In genomic region chr14:48664001-48664810, GRCm38 (mm10) we compare ENCODE assay signal across 14 mouse cellular contexts. TPM values are rescaled to one million over a fixed set of nuclear protein-coding genes. Genes with fewer than 3 reads are reported as not detected.
DNase-seq lines count a peak whose midpoint lies in the region; ATAC-seq and TF ChIP-seq lines count a peak whose summit lies in the region.
"Had no signal": no experiment of that assay in that cellular context is flagged by ENCODE, and none has a peak within 500 bp of the region (broad histone marks: within the 10 kb centered on the region; RNA-seq: fewer than 3 reads in every experiment).

No protein-coding gene starts in this region.

- peak overlapping the region; percentile 46 for H3K4me2 ChIP-seq in heart, embryonic 11.5 days
- H3K4me2 ChIP-seq in hindbrain, embryonic 16.5 days (ENCODE audit: low read length): 0 out of 2 replicates have a peak overlapping the region, but pooled peaks have one; percentile 11

- no peak for DNase-seq in heart, postnatal 4 days
- no peak for DNase-seq in ES-E14 (ENCODE audit: low read depth, low spot score)
- no peak for DNase-seq in forebrain, embryonic 10.5 days (ENCODE audit: extremely low spot score, low spot score)
- no peak for DNase-seq in right cerebral cortex, postnatal 10 days (ENCODE audit: low spot score in 2 of 2)
- no peak for DNase-seq in frontal cortex, postnatal 14 days (ENCODE audit: low spot score in 2 of 2)
- DNase-seq: layer of hippocampus, postnatal 36 days; liver, postnatal 0 days; right cerebral cortex, postnatal 25 days had no signal

- no peak overlapping the region for H3K27ac ChIP-seq in heart, embryonic 11.5 days (ENCODE audit: low read depth, low read length)
- H3K27ac ChIP-seq in ES-E14 (ENCODE audit: insufficient read depth, low read depth, low read length, poor library complexity, severe bottlenecking): no peak overlapping the region
- peak overlapping the region; percentile 95 for H3K27ac ChIP-seq in forebrain, embryonic 10.5 days
- no peak overlapping the region for H3K27ac ChIP-seq in hindbrain, embryonic 16.5 days (ENCODE audit: low read depth, low read length)
- H3K27ac ChIP-seq: stomach, postnatal 0 days had no signal

- 0 out of 2 replicates have a peak, but pooled peaks cover 8% of the 10 kb centered on the region for H3K4me1 ChIP-seq in heart, embryonic 11.5 days (ENCODE audit: control insufficient read depth, insufficient read depth, low read length)
- peaks cover 4 to 5% of the 10 kb centered on the region in 2 experiments for H3K4me1 ChIP-seq in ES-E14 (ENCODE audit: control insufficient read depth in 2 of 2, insufficient read depth in 2 of 2, low read length in 2 of 2, poor library complexity in 1 of 2)
- peaks cover 93% of the 10 kb centered on the region for H3K4me1 ChIP-seq in forebrain, embryonic 10.5 days
- no peaks in the 10 kb centered on the region for H3K4me1 ChIP-seq in hindbrain, embryonic 16.5 days (ENCODE audit: control insufficient read depth, insufficient read depth, low read depth, low read length)

- H3K4me3 ChIP-seq in heart, embryonic 11.5 days (ENCODE audit: low read depth, low read length): peak overlapping the region; percentile 10
- H3K4me3 ChIP-seq in ES-E14 (ENCODE audit: insufficient read depth in 1 of 2, low read depth in 1 of 2, low read length in 2 of 2, poor library complexity in 1 of 2, severe bottlenecking in 1 of 2): peak overlapping the region; percentile 53 to 56
- H3K4me3 ChIP-seq in forebrain, embryonic 10.5 days: peak overlapping the region; percentile 69
- H3K4me3 ChIP-seq in hindbrain, embryonic 16.5 days (ENCODE audit: low read length): peak overlapping the region; percentile 27

- no peak overlapping the region for H3K9ac ChIP-seq in heart, embryonic 11.5 days (ENCODE audit: low read depth, low read length)
- H3K9ac ChIP-seq in ES-E14 (ENCODE audit: insufficient read depth, low read depth, low read length, poor library complexity, severe bottlenecking): no peak overlapping the region
- no peak overlapping the region for H3K9ac ChIP-seq in hindbrain, embryonic 16.5 days (ENCODE audit: low read depth, low read length)
- H3K9ac ChIP-seq: liver, postnatal 0 days had no signal

- no peak for ATAC-seq in heart, embryonic 11.5 days (replicated peaks; ENCODE audit: insufficient number of reproducible peaks, low FRiP score, low TSS enrichment)
- no peak for ATAC-seq in hindbrain, embryonic 16.5 days
- ATAC-seq in granulocyte monocyte progenitor cell, adult 5-6 weeks (replicated peaks; ENCODE audit: poor library complexity, severe bottlenecking): no peak
- ATAC-seq: liver, postnatal 0 days had no signal

- WGBS in heart, embryonic 11.5 days (ENCODE audit: insufficient replicate concordance): 3% methylated on average over 14 of the region's 14 CpGs
- WGBS in forebrain, embryonic 10.5 days: under 1% methylated on average over 14 of the region's 14 CpGs
- WGBS in hindbrain, embryonic 16.5 days: 2% methylated on average over 14 of the region's 14 CpGs

- peaks cover 74% of the 10 kb centered on the region for H3K27me3 ChIP-seq in heart, embryonic 11.5 days (ENCODE audit: control insufficient read depth, insufficient read depth, low read length)
- peaks cover 93% of the 10 kb centered on the region for H3K27me3 ChIP-seq in forebrain, embryonic 10.5 days (ENCODE audit: poor library complexity, severe bottlenecking)
- H3K27me3 ChIP-seq in hindbrain, embryonic 16.5 days (replicated peaks; ENCODE audit: control insufficient read depth, insufficient read depth, low read length): peaks cover 32% of the 10 kb centered on the region

- in situ Hi-C loops in ES-E14 (cut with MboI; ENCODE audit: low sequenced_read_pairs in 2 of 2, unreplicated experiment in 2 of 2): no loop called here

- H3K9me3 ChIP-seq in heart, embryonic 11.5 days (replicated peaks; ENCODE audit: control insufficient read depth, low read length): no peaks in the 10 kb centered on the region
- H3K9me3 ChIP-seq in ES-E14 (ENCODE audit: control insufficient read depth, insufficient read depth, low read depth, low read length): no peaks in the 10 kb centered on the region
- no peaks in the 10 kb centered on the region for H3K9me3 ChIP-seq in forebrain, embryonic 10.5 days
- no peaks in the 10 kb centered on the region for H3K9me3 ChIP-seq in hindbrain, embryonic 16.5 days (ENCODE audit: control insufficient read depth, low read length)

- H3K36me3 ChIP-seq in heart, embryonic 11.5 days (ENCODE audit: control insufficient read depth, insufficient read depth, low read length): no peaks in the 10 kb centered on the region
- H3K36me3 ChIP-seq in ES-E14 (ENCODE audit: control insufficient read depth, insufficient read depth, low read length, poor library complexity, severe bottlenecking): peaks cover 3% of the 10 kb centered on the region; the same call in 1 of the 2 replicates
- peaks cover 32% of the 10 kb centered on the region for H3K36me3 ChIP-seq in forebrain, embryonic 10.5 days (replicated peaks)
- no peaks in the 10 kb centered on the region for H3K36me3 ChIP-seq in hindbrain, embryonic 16.5 days (ENCODE audit: control insufficient read depth, insufficient read depth, low read length)

TF ChIP-seq in ES-E14, 5 proteins besides CTCF, POLR2A, EP300 and RAD21:
- TF ChIP-seq CHD2 (IDR thresholded peaks at IDR 0.05; ENCODE audit: low read depth, low read length): no peak
- no peak for TF ChIP-seq MAFK (IDR thresholded peaks at IDR 0.05; ENCODE audit: insufficient read depth, low read depth, low read length)
- TF ChIP-seq ZC3H11A (IDR thresholded peaks at IDR 0.05; ENCODE audit: borderline replicate concordance, low read depth, low read length): no peak
- TF ChIP-seq ZNF384 (IDR thresholded peaks at IDR 0.05; ENCODE audit: low read depth, low read length): no peak
- no peak for TF ChIP-seq HCFC1 (IDR thresholded peaks at IDR 0.05; ENCODE audit: borderline replicate concordance, insufficient read depth, low read length)

RNA-seq across cellular contexts. Expression of gene Otx2, which starts 9.4 kb away (rescaled TPM):
- 0.52 TPM in 1 of 2 replicates, not detected in the other for polyA plus RNA-seq in heart, embryonic 11.5 days (2014; fragmentation: Nextera tagmentation; extraction: Ambion mirVana)
- total RNA-seq in heart, postnatal 4 days (2021): not detected
- total RNA-seq in ES-E14 (2012; rRNA removed): 12.3 and 16.3 TPM in 2 replicates
- polyA plus RNA-seq in forebrain, embryonic 10.5 days (2016; fragmentation: Nextera tagmentation; extraction: Ambion mirVana): 59.1 and 68.9 TPM in 2 replicates
- polyA plus RNA-seq in hindbrain, embryonic 16.5 days (2015; fragmentation: Nextera tagmentation; extraction: Ambion mirVana): 21.0 and 26.3 TPM in 2 replicates
- total RNA-seq in granulocyte monocyte progenitor cell, adult 5-6 weeks (2014; fragmentation: Nextera tagmentation): not detected in 2 replicates
- total RNA-seq in granulocyte monocyte progenitor cell, adult 5-6 weeks (2017): not detected in 2 replicates
- total RNA-seq: hematopoietic stem cell, adult 5-6 weeks had no signal
- polyA plus RNA-seq: C2C12; liver, postnatal 0 days; stomach, postnatal 0 days had no signal

Comparison
In these comparisons a context has a peak if more than half of its experiments do, and no peak if none do; other contexts are left out.
1. H3K4me3 ChIP-seq: peak in every context shown above with its lines; median percentile 69 in forebrain, embryonic 10.5 days; 54 in ES-E14; 27 in hindbrain, embryonic 16.5 days; 10 in heart, embryonic 11.5 days.
2. RNA of gene Otx2, which starts 9.4 kb away (total RNA-seq): 12.3 to 16.3 TPM in ES-E14; not detected in heart, postnatal 4 days and not detected in granulocyte monocyte progenitor cell, adult 5-6 weeks; every median in the first group is over 10 times any median in the second.